Mouse (Mus musculus) brain, embryonic 14.5 days (tissue): ENCODE measurements at regions not wholly inside any gene's neighbourhood (a gene's known extent, or its start where the extent isn't known, plus 50 kb on each side); places are given as distances from the start of the nearest gene placed in this dataset.

ENCODE experiments used
- CTCF ChIP-seq: fragments of 200-500 bp; IDR thresholded peaks from 2 replicates; pipeline ENCODE4 v1.5.1; 2012; ENCODE audit warnings: inconsistent platforms, mild to moderate bottlenecking, moderate library complexity, borderline replicate concordance; ENCODE audit not compliant: insufficient read depth, insufficient read length; ENCODE audit errors: extremely low read depth
- POLR2A ChIP-seq: fragments of 200-500 bp; IDR thresholded peaks from 2 replicates; pipeline ENCODE4 v1.6.1; 2012; ENCODE audit warnings: mild to moderate bottlenecking, inconsistent platforms, borderline replicate concordance; ENCODE audit not compliant: poor library complexity, insufficient read depth, insufficient read length, severe bottlenecking; ENCODE audit errors: extremely low read depth

DNA sequence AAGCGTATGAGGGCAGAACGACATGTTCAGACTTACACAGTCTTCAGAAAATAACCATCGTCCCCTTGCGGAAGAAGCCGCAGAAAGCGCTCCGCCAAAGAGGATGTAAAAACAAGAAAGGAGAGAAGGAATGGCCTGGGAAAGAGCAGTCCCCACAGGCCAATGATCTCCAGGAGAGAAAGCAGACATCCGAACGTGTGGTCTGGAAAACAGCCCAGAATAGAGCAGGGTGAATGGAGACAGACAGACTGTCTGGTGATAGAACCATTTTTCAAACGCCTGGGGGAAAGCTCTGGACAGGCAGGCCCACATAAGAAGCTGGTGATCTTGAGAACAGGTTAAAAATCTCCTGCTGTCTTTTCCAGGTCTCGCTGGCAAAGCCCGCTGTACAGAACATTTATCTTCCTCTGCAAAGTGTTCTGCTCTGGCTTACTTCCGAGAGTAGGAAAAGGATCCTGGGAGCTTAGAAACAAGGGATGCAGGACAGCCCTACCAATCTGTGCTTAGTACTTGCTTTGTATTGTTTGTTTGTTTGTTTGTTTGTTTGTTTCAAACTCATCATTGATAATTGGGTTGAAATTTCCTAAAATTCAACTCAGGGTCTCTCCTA, 82.7 kb upstream of the Ift57 start:
- TF ChIP-seq CTCF (no peak), POLR2A (no peak)
